Comparison of ENCODE assay signal across 1 mouse cellular context in genomic region chr2:18046758-18047645, GRCm38 (mm10).
TF ChIP-seq lines count a peak whose summit lies in the region.

No protein-coding gene starts in this region.

TF ChIP-seq in C2C12, 6 proteins besides CTCF, POLR2A, EP300 and RAD21:
- no peak for TF ChIP-seq MAX (IDR thresholded peaks at IDR 0.05)
- no peak for TF ChIP-seq USF1 (IDR thresholded peaks at IDR 0.05; ENCODE audit: low read depth)
- no peak for TF ChIP-seq MYOD1 (IDR thresholded peaks at IDR 0.05; ENCODE audit: control insufficient read depth, insufficient read length, low read depth)
- no peak for TF ChIP-seq CEBPB (IDR thresholded peaks at IDR 0.05; ENCODE audit: low read depth)
- TF ChIP-seq FOSL1 (IDR thresholded peaks at IDR 0.05; ENCODE audit: insufficient read depth, low read length, poor library complexity, severe bottlenecking) = no peak
- TF ChIP-seq MYOG (IDR thresholded peaks at IDR 0.05; ENCODE audit: control insufficient read depth, extremely low read depth, insufficient read length) = no peak
